Comparison of ENCODE assay signal across 8 mouse cellular contexts in the genomic region with DNA sequence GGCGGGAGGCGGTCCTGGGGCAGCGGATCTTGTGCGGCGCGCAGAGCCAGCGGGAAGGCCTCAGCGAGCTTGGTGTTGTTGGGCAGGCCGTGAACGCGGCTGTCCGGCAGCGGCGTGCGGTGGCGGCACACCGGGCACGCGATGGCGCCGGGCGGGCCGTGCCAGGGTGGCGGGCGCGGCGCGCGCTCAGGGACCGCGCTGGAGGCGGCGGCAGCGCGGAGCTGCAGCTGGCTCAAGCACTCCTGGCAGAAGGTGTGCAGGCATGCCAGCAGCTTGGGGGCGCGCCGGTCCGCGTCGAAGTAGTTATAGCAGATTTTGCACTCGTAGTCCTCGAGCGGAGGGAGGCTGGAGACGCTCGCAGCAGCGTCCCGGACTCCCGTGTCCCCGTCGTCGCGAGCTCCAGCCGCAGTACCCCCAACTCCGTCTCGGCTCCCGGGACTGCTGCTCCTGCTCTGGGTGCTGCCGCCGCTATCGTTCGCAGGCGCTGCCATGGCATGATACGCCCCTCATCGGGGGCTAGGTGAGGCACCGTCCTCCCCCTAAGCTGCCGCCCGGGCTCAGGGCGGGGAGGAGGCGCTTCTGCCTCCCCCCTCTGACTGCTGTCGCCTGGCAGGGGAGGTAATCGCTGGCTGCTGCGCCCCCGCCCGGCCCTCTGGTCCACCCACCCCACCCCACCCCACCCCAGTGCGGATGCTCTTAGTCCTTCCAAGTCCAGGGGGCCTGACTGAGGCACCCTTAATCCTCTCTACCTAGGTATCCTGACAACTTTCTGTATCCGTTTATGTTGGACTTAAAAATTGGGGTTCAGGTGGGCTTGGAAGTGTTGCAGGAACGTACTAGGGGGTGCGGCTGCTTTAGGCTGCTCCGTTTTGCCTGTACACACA. TPM values are rescaled to one million over a fixed set of nuclear protein-coding genes. Genes with fewer than 3 reads are reported as not detected.
DNase-seq lines count a peak whose midpoint lies in the region; ATAC-seq and TF ChIP-seq lines count a peak whose summit lies in the region.

No protein-coding gene starts in this region.

- peak; percentile 73 for TF ChIP-seq CTCF in C2C12 (IDR thresholded peaks at IDR 0.05; ENCODE audit: control insufficient read depth, insufficient read depth, insufficient read length)
- peak; percentile 48 for TF ChIP-seq CTCF in hindbrain, postnatal 0 days (IDR thresholded peaks at IDR 0.05; ENCODE audit: low read depth)
- TF ChIP-seq CTCF in thymus, adult 2 months (IDR thresholded peaks at IDR 0.05; ENCODE audit: borderline replicate concordance, control insufficient read depth, extremely low read depth, insufficient read depth, low read length, poor library complexity): no peak

- peak overlapping the region; percentile 83 for H3ac ChIP-seq in C2C12 (ENCODE audit: control insufficient read depth, insufficient read length, low read depth)

- H3K27me3 ChIP-seq in C2C12 (ENCODE audit: control insufficient read depth, insufficient read depth, insufficient read length): no peaks in the 10 kb centered on the region
- peaks cover 78% of the 10 kb centered on the region for H3K27me3 ChIP-seq in embryonic facial prominence, embryonic 12.5 days
- H3K27me3 ChIP-seq in hindbrain, postnatal 0 days (ENCODE audit: insufficient read depth, low read length): peaks cover 41% of the 10 kb centered on the region
- peaks cover 75% of the 10 kb centered on the region for H3K27me3 ChIP-seq in midbrain, embryonic 11.5 days (ENCODE audit: control insufficient read depth, insufficient read depth, low read length)
- H3K27me3 ChIP-seq in thymus, adult 2 months (ENCODE audit: control insufficient read depth, insufficient read depth, low read length): peaks cover 11% of the 10 kb centered on the region; the same call in 1 of the 2 replicates

- no peak for TF ChIP-seq POLR2A in thymus, adult 2 months (IDR thresholded peaks at IDR 0.05; ENCODE audit: control insufficient read depth, extremely low read depth, insufficient read depth, low read length, poor library complexity)

- H3K4me1 ChIP-seq in embryonic facial prominence, embryonic 12.5 days: peaks cover 14% of the 10 kb centered on the region
- H3K4me1 ChIP-seq in hindbrain, postnatal 0 days (ENCODE audit: insufficient read depth, low read length): peaks cover 8% of the 10 kb centered on the region; the same call in 1 of the 2 replicates
- peaks cover 13% of the 10 kb centered on the region for H3K4me1 ChIP-seq in midbrain, embryonic 11.5 days (ENCODE audit: control insufficient read depth, insufficient read depth, low read length)
- H3K4me1 ChIP-seq in thymus, adult 2 months (replicated peaks; ENCODE audit: control insufficient read depth, insufficient read depth, low read length): no peaks in the 10 kb centered on the region

- peak overlapping the region; percentile 72 for H3K9ac ChIP-seq in embryonic facial prominence, embryonic 12.5 days
- H3K9ac ChIP-seq in hindbrain, postnatal 0 days (replicated peaks; ENCODE audit: low read length): peak overlapping the region; percentile 45
- H3K9ac ChIP-seq in midbrain, embryonic 11.5 days (ENCODE audit: low read length): peak overlapping the region; percentile 61

- H3K4me3 ChIP-seq in C2C12 (ENCODE audit: insufficient read depth, poor library complexity, severe bottlenecking): peak overlapping the region; percentile 21
- peak overlapping the region; percentile 60 for H3K4me3 ChIP-seq in embryonic facial prominence, embryonic 12.5 days
- H3K4me3 ChIP-seq in hindbrain, postnatal 0 days (ENCODE audit: low read length): peak overlapping the region; percentile 58
- H3K4me3 ChIP-seq in midbrain, embryonic 11.5 days (ENCODE audit: low read depth, low read length): peak overlapping the region; percentile 59
- no peak overlapping the region for H3K4me3 ChIP-seq in thymus, adult 2 months (ENCODE audit: control insufficient read depth, insufficient read depth, low read length)

- H3K36me3 ChIP-seq in C2C12 (ENCODE audit: control insufficient read depth, insufficient read depth): no peaks in the 10 kb centered on the region
- H3K36me3 ChIP-seq in embryonic facial prominence, embryonic 12.5 days: no peaks in the 10 kb centered on the region
- H3K36me3 ChIP-seq in hindbrain, postnatal 0 days (ENCODE audit: insufficient read depth, low read length): no peaks in the 10 kb centered on the region
- no peaks in the 10 kb centered on the region for H3K36me3 ChIP-seq in midbrain, embryonic 11.5 days (ENCODE audit: control insufficient read depth, insufficient read depth, low read length)
- H3K36me3 ChIP-seq in thymus, adult 2 months (ENCODE audit: control insufficient read depth, insufficient read depth, low read length): no peaks in the 10 kb centered on the region

- no peaks in the 10 kb centered on the region for H3K79me3 ChIP-seq in C2C12 (ENCODE audit: low read depth)

- DNase-seq in cerebellum, postnatal 10 days: peak; percentile 53 to 62
- no peak for DNase-seq in cerebellum, adult 11-12 months
- peak; percentile 69 for DNase-seq in hindbrain, postnatal 0 days (ENCODE audit: low spot score)
- peak; percentile 95 for DNase-seq in midbrain, embryonic 11.5 days (ENCODE audit: low spot score, missing footprints)
- DNase-seq in urinary bladder, postnatal 4 days (ENCODE audit: low spot score in 2 of 2): no peak
- DNase-seq in thymus, adult 2 months: no peak

- H3K9me3 ChIP-seq in embryonic facial prominence, embryonic 12.5 days: no peaks in the 10 kb centered on the region
- no peaks in the 10 kb centered on the region for H3K9me3 ChIP-seq in hindbrain, postnatal 0 days (ENCODE audit: low read length)
- H3K9me3 ChIP-seq in midbrain, embryonic 11.5 days (ENCODE audit: control insufficient read depth, low read length): no peaks in the 10 kb centered on the region

- ATAC-seq in embryonic facial prominence, embryonic 12.5 days (ENCODE audit: insufficient number of reproducible peaks, insufficient read depth, low FRiP score, low TSS enrichment): peak; percentile 42
- peak; percentile 80 for ATAC-seq in hindbrain, postnatal 0 days
- ATAC-seq in midbrain, embryonic 11.5 days (ENCODE audit: low FRiP score): peak; percentile 51

- H3K27ac ChIP-seq in embryonic facial prominence, embryonic 12.5 days: peak overlapping the region; percentile 75
- no peak overlapping the region for H3K27ac ChIP-seq in hindbrain, postnatal 0 days
- H3K27ac ChIP-seq in midbrain, embryonic 11.5 days (ENCODE audit: low read depth, low read length): no peak overlapping the region
- H3K27ac ChIP-seq in thymus, adult 2 months (ENCODE audit: control insufficient read depth, insufficient read depth, low read length): no peak overlapping the region

- 1% methylated on average over 79 of the region's 79 CpGs for WGBS in embryonic facial prominence, embryonic 12.5 days
- under 1% methylated on average over 72 of the region's 79 CpGs for WGBS in hindbrain, postnatal 0 days
- under 1% methylated on average over 77 of the region's 79 CpGs for WGBS in midbrain, embryonic 11.5 days
- WGBS in thymus, adult 2 months: 3% methylated on average over 79 of the region's 79 CpGs

- H3K4me2 ChIP-seq in embryonic facial prominence, embryonic 12.5 days (replicated peaks): peak overlapping the region; percentile 95
- peak overlapping the region; percentile 90 for H3K4me2 ChIP-seq in hindbrain, postnatal 0 days (ENCODE audit: low read depth, low read length)
- peak overlapping the region; percentile 86 for H3K4me2 ChIP-seq in midbrain, embryonic 11.5 days

- H3K79me2 ChIP-seq in C2C12 (ENCODE audit: control insufficient read depth, insufficient read depth): no peaks in the 10 kb centered on the region

TF ChIP-seq in C2C12, 6 proteins besides CTCF, POLR2A, EP300 and RAD21:
- TF ChIP-seq MYOG (IDR thresholded peaks at IDR 0.05; ENCODE audit: control insufficient read depth, extremely low read depth, insufficient read length) (no peak), FOSL1 (IDR thresholded peaks at IDR 0.05; ENCODE audit: insufficient read depth, low read length, poor library complexity, severe bottlenecking) (no peak), CEBPB (IDR thresholded peaks at IDR 0.05; ENCODE audit: low read depth) (no peak), MAX (IDR thresholded peaks at IDR 0.05) (no peak), MYOD1 (IDR thresholded peaks at IDR 0.05; ENCODE audit: control insufficient read depth, insufficient read length, low read depth) (no peak), USF1 (IDR thresholded peaks at IDR 0.05; ENCODE audit: low read depth) (no peak)
TF ChIP-seq in C2C12: peak in this region for 0.

RNA-seq across cellular contexts. Expression of a gene that starts 20.5 kb away (rescaled TPM):
- 0.23 TPM for polyA plus RNA-seq in C2C12 (2012; fragmentation: generic; extraction: Trizol)
- polyA plus RNA-seq in embryonic facial prominence, embryonic 12.5 days (2016; fragmentation: Nextera tagmentation; extraction: Ambion mirVana): 28.4 and 37.5 TPM in 2 replicates
- total RNA-seq in hindbrain, postnatal 0 days (2014; rRNA removed): 8.0 and 11.9 TPM in 2 replicates
- polyA plus RNA-seq in hindbrain, postnatal 0 days (2015; fragmentation: Nextera tagmentation; extraction: Ambion mirVana): 14.0 and 14.5 TPM in 2 replicates
- 38.1 and 41.5 TPM in 2 replicates for polyA plus RNA-seq in midbrain, embryonic 11.5 days (2014; fragmentation: Nextera tagmentation; extraction: Ambion mirVana)
- polyA plus RNA-seq in thymus, adult 2 months (2012; rRNA removed): 0.09 and 0.11 TPM in 2 replicates

Comparison
In these comparisons a context has a peak if more than half of its experiments do, and no peak if none do; other contexts are left out.
1. DNase-seq: peak in cerebellum, postnatal 10 days (2 of 2), hindbrain, postnatal 0 days (single experiment) and midbrain, embryonic 11.5 days (single experiment); none in cerebellum, adult 11-12 months (single experiment), urinary bladder, postnatal 4 days (0 of 2) and thymus, adult 2 months (single experiment).
2. RNA of a gene that starts 20.5 kb away (polyA plus RNA-seq): 38.1 to 41.5 TPM in midbrain, embryonic 11.5 days, 28.4 to 37.5 TPM in embryonic facial prominence, embryonic 12.5 days and 14.0 to 14.5 TPM in hindbrain, postnatal 0 days; 0.23 TPM in C2C12 (single experiment) and 0.09 to 0.11 TPM in thymus, adult 2 months; every median in the first group is over 10 times any median in the second.
3. Peak in every context shown above with its lines, with median percentiles within 50 percentile points of each other: ATAC-seq, H3K4me2 ChIP-seq and H3K9ac ChIP-seq.